Mouse (Mus musculus): ENCODE data around the gene Ltb.

Ltb gene

GRCm38 (mm10) chr17:35194844-35195630, 798 bp downstream of the Ltb start:
- no peak for DNase-seq (ENCODE audit: low read depth, low spot score)

- no peak for DNase-seq (ENCODE audit: low read depth, low spot score)
Measured at GRCm38 (mm10) chr17:35195631-35196320, 1.5 kb downstream of the Ltb start.

GRCm38 (mm10) chr17:35196321-35196641, 2.0 kb downstream of the Ltb start:
- no peak for DNase-seq (ENCODE audit: low read depth, low spot score)

GRCm38 (mm10) chr17:35197126-35197525, 2.9 kb downstream of the Ltb start:
- DNase-seq (ENCODE audit: low read depth, low spot score), result no peak

DNA sequence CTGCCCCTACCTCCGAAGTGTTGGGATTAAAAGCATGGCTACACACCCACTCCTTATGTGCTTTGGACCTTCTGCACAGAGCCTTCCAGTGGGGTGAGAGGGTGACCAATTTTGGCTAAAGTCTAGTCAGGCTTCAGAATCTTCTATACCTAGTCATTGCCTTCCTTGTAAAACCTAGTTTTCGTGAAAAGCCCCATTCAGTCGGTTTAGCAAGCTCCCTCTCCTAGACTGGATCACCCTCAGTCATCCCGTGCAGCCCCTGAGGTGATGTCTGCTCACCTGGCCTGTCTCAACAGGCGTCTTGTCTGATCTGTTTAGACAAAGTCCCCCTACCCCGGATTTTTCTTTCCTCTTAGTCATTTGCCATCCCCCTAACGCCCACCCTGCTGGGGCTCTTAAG, 3.8 kb downstream of the Ltb start:
- DNase-seq (ENCODE audit: low read depth, low spot score), result no peak

DNA sequence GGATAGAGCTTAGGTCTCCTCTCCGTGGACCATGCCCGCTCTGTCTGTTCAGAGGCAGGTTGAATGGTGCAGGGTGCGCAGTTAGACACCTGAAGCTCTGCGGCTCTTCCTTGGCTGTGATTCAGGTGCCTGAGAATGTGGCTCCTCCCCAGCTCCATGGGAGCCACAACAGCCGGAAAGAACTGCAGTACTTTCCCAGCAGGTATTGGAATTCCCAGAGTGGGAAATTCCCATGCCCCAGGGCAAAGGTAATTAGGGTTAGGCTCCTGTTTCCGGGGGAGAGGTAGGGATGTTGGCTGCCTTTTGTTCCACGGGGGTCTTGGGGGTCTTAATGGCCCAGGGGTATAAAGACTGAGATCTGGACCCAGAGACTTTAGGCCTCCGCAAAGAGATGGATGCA, 4.7 kb downstream of the Ltb start:
- DNase-seq (ENCODE audit: low read depth, low spot score), result no peak

- DNase-seq (ENCODE audit: low read depth, low spot score), result no peak
Measured at GRCm38 (mm10) chr17:35200398-35200797, 6.2 kb downstream of the Ltb start.

- no peak for DNase-seq (ENCODE audit: low read depth, low spot score)
Measured at GRCm38 (mm10) chr17:35201128-35201527, 6.9 kb downstream of the Ltb start.

GRCm38 (mm10) chr17:35201787-35202186, 7.5 kb downstream of the Ltb start, which contains the start of gene Tnf:
Gene Tnf (minus strand): TSS chr17:35202007.
- DNase-seq (ENCODE audit: low read depth, low spot score), result no peak

DNA sequence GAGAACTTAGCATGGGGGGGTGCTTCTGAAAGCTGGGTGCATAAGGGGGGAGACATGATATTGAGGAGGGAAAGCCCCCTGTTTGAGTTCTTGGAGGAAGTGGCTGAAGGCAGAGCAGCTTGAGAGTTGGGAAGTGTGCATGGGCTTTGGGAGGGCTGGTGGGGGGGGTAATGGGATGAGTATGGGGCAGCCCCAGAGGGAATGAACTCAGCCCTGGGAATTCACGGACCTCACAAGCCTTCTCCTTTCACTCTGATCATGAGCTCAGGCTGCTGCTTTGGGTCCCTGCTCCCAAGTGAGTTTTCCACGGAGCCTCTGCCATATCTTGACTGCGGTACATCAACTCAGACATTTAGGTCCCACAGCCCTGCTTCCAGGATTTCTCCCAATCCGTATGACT, 8.2 kb downstream of the Ltb start:
- no peak for DNase-seq (ENCODE audit: low read depth, low spot score)

DNA sequence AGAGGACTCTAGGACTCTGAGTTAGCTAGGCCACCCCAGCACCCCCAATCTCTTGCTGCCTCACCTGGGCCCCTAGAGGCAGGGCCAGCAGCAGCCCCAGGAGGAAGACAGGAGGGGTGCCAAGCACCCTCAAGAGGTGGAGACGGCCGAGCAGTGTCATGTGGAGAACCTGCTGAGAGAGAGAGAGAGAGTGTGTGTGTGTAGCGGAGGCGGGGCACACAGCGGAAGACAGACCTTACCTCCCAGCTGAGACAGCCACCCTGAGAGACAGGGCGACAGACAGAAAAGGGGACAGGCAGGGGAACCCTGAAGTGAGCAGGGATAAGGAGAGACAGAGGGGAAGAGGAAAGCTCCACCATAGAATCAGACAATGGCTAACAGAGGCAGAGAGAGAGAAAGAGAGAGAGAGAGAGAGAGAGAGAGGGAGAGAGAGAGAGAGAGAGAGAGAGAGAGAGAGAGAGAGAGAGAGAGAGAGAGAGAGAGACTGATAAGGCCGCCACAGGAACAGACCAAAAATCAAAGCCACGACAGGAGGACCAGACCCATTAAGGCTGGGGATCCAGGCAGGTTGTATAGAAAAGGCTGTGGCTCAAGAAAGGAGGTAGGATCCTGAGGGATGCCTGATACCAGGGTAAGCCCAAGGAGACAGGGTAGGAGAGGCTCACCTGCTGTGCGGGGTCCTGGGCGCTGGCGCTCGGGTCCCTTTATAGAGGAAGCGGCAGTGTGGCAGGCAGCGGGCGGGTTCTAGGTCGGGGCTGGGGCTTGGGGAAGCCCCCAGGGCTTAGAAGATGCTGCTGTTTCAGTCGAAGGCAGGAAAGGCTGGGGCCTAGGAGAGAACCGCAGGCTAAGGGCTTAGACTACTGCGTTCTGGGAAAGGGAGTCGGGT, 10.5 kb downstream of the Ltb start, which contains the start of gene Lta:
Lta (minus strand) TSS at position 858 of the 886 bp plus-strand sequence.
- DNase-seq (ENCODE audit: low read depth, low spot score), result no peak

- no peak for DNase-seq (ENCODE audit: low read depth, low spot score)
Measured at GRCm38 (mm10) chr17:35205380-35205769, 11.1 kb downstream of the Ltb start.

DNA sequence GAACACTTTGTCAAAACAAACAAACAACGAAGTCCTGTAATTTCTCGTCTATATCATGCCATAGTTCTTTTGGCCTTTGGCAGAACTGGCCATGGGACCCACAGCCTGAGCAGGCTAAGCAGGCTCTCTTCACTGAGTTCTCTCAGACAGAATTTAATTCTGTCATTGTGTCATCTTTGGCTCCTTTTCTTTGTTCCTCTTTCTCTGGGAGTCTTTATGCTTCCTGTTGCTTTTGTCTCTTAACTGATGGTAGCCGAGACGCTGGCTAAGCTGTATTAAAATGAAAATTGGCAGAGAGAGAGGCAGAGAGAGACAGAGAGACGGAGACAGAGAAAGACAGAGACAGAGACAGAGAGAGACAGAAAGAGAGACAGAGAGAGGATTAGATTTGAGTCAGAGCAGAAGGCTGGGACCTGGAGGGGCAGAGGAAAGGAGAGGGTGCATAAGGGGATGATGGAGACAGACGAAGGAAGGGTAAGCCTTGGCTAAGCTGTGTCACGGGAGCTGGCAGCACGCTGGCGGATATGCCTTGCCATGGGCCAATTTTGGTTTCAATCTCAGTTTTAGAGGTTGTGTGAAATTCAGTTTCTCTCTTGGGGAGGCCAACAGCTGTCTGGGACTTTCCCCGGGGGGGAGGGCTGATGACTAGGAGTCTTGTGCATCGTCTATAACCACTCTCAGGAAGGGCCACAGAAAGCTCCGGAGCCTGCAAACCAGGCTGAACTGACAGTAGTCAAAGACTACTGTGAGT, 15.7 kb downstream of the Ltb start:
- DNase-seq (ENCODE audit: low read depth, low spot score), result no peak

DNA sequence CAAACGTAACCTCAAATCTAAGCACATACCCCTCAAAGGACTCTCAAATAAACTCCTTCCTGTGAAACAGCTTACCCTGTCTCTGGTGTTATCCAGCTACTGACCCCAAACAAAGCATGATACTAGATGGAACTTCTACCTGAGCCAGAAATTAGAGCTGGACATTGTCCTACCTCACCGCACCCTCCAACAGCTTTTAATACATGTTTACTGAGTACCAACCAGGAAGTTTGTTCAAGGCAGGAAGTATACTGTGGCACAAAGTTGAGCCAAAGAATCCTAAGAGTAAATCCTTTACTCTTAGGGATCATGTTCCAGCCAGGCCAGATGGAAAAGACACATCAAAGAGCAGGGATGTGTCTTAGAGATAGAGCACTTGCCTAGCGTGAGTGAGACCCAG, 16.4 kb downstream of the Ltb start:
- no peak for DNase-seq (ENCODE audit: low read depth, low spot score)

DNA sequence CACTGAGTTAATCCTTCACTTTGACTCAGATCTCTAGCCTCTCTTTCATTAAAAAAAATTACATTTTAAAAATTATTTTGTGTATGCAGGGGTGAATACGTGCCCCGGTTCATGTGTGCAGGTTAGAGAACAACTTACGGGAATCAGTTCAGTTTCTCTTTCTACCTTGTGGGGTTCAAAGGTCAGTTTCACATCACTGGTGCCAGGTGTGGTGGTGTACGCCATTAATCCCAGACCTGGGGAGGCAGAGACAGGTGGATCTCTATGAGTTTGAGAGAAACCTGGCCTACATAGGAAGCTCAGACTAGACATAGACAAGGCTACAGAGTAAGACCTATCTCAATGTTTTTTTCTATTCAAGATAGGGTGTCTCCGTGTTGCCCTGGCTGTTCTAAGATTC, 18.8 kb downstream of the Ltb start:
- no peak for DNase-seq (ENCODE audit: low read depth, low spot score)

- DNase-seq (ENCODE audit: low read depth, low spot score), result no peak
Measured at GRCm38 (mm10) chr17:35218516-35219193, 24.4 kb downstream of the Ltb start.

DNA sequence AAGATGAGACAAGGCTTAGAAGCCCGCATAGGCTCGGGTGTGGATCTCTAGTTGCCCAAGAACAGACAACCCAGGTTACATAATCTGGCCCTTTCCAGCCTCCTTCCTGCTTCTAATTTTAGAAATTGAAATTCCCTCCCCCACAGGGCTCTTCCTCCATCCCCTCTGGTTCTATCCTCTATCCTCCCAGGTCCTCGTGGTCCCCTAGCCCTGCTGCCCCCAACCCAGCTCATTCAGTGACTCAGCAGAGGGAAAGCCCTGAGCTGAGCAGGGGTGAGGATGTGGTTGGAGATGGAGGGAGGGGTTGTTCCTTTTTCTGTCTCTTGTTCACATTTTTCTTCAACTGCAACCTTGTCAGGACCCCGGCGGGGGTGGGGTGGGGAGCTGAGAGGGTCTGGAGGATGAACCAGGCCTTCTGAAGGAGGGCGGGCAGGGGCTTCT, 25.4 kb downstream of the Ltb start:
- no peak for DNase-seq (ENCODE audit: low read depth, low spot score)

- DNase-seq (ENCODE audit: low read depth, low spot score), result no peak
Measured at GRCm38 (mm10) chr17:35220156-35220952, 26.1 kb downstream of the Ltb start, which contains the start of gene Gm16181. Gene Gm16181 (plus strand): TSS chr17:35220834.

DNA sequence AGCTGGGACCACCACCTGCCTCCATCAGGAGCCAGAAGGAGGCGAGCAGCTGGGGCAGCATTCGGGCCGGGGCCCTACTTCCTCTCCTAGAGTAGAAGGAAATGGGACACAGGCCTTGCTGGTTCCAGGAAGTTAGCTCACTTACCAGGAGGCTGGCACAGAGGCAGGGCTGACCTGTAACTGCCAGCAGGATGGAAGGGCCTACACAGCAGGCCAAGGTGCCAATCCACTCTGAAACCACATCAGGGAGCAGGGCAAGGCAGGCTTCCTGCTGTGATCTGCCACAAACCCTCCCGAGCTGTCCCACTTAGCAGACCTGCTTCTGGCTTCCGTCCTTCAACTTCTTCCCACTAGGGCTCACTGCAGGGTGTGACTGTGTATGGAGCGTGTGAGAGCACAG, 28.1 kb downstream of the Ltb start:
- DNase-seq (ENCODE audit: low read depth, low spot score), result no peak

DNA sequence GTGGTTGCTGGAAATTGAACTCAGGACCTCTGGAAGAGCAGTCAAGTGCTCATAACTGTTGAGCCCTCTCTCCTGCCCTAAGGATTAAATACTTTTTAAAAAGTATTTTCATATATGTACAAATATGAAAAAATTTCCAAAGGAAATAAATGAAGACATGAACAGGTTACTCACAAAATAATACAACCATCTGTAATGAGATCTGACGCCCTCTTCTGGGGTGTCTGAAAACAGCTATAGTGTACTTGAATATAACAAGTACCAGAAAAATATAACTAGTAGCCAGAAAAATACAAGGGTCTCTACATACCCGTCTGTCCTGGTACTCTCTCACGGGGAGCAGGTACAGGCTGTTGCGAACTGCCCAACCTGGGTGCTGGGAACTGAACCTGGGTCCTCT, 30.4 kb downstream of the Ltb start:
- DNase-seq (ENCODE audit: low read depth, low spot score), result no peak
